Mouse (Mus musculus) heart, postnatal 36 days (tissue): ENCODE data around the gene Hrc. TPM values are rescaled to one million over a fixed set of nuclear protein-coding genes. Genes with fewer than 3 reads are reported as not detected.
A peak's percentile ranks its signal among the peaks of the same experiment; 100 is the strongest.

Experiments used
- DNase-seq, 2 experiments: peaks; one replicate each; pipeline ENCODE4 v3.0.0; 2021 to 2022
- intact Hi-C: fragments of 180-260 bp; cut with DNase I; formaldehyde crosslinking; loops from one replicate; pipeline ENCODE4 v1.15.1; 2025
- total RNA-seq, 2 experiments: library from RNA; stranded (reverse); gene quantifications; 2 replicates each; pipeline ENCODE4 v1.2.3; 2021

The Hrc gene
- total RNA-seq, result 100 to 1,000 TPM; 842 to 873 TPM

- peak in 1 of 2 experiments; percentile 52 for DNase-seq
- intact Hi-C loops, result no loop called here
Observed at GRCm38 (mm10) chr7:45335056-45335455, at the start of gene Hrc. TSS of gene Hrc (plus strand) at chr7:45335290.

GRCm38 (mm10) chr7:45286486-45286885 lies 48.6 kb upstream of the Hrc start:
- DNase-seq, result no peak
- intact Hi-C loops, result loop anchor here (5.0 kb wide), 1 partner anchor 84 kb away; the partner anchor contains the start of gene Ccdc155

GRCm38 (mm10) chr7:45296626-45297025 lies 38.5 kb upstream of the Hrc start:
- no peak for DNase-seq
- intact Hi-C loops, result loop anchor here (5.0 kb wide), 1 partner anchor 219 kb away; no protein-coding TSS in a partner anchor

GRCm38 (mm10) chr7:45297563-45297962 lies 37.5 kb upstream of the Hrc start:
- intact Hi-C loops, result loop anchor here (5.0 kb wide), 1 partner anchor 220 kb away; no protein-coding TSS in a partner anchor
- no peak for DNase-seq

DNA sequence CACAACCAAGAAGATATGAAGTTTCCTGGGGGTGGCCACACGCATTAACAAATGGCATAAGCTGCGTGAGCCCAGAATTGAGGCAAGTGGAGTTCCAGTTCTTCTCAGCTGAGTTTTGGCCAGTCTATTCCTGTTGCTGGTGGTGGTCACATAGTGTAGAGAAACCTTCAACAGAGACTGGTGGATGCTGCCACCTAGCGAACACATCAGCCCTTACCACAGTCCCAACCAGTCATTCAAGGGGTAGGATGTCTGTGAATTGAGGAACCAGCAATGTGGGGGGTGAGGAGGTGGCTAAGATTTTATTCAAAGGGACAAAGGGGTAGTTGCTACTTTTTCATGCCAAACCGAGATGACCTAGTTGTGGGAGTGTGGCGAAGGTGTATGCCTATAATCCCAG lies 35.3 kb upstream of the Hrc start:
- DNase-seq, result peak; percentile 42 to 58
- intact Hi-C loops, result loop anchor here (2.0 to 5.0 kb wide), 2 partner anchors 137 to 222 kb away; partner anchors contain the start of gene Slc17a7

DNA sequence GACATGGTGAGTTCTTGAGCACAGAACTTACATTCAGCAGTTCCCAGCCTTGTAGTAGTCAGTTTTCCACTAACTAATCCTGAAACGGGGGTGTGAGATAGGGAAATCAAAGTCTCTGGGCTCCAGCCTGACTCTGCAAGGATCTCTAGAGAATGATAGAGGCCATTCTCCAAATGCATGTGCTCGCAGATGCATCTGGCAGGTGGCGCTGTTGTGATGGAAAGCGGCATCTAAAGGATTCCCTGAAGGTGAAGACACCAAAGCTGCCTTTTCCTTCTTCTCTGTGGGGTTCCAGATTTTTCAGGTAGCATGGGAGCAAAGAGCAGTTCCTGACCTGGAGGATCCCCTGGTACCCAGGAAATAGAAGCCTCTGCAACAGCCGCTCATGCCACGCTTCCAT lies 34.8 kb upstream of the Hrc start:
- peak; percentile 59 to 73 for DNase-seq
- intact Hi-C loops, result no loop called here

DNA sequence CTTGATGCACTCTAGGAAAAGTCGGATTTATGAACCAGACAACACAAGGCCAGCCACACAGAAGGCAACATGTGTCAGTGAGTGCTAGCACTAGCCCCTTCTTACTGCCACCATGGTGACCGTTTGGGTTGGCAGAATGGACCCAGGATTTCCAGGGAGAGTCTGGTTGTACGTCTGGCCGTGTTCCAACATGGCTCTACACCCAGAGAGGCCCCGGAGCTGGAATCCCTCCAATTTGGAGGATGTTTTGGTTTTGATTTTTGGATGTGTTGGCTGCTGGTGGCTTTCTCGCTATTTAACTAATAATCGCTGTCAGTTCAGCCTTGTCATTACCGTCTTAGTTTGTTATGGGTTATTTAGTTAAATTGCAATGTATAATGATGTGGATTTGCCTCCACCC lies 32.5 kb upstream of the Hrc start:
- no peak for DNase-seq
- intact Hi-C loops, result no loop called here

DNA sequence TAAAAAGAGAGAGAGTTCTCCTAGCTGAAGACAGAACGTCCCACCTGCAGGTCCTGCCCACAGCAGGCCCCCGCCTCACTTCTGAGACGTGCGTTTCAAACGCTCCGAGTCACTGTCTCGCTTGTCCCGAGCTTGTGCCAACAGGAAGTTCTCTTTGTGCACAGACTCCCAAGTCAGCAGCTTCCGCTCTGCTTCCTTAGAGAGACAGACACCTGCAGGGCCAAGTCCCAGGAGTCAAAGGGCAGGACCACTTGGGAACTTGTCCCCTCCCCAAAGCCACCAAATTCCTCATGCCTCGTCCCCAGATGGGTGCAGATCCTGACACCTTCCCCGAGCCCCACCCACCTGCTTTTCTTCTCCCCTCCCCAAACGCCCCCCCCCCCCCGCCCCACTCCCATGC lies 30.2 kb upstream of the Hrc start:
- DNase-seq, result no peak
- intact Hi-C loops, result no loop called here

- peak; percentile 49 to 59 for DNase-seq
- intact Hi-C loops, result no loop called here
Observed at GRCm38 (mm10) chr7:45305275-45305674, 29.8 kb upstream of the Hrc start.

GRCm38 (mm10) chr7:45308551-45309240 lies 26.4 kb upstream of the Hrc start:
- intact Hi-C loops, result loop anchor here (2.0 kb wide), 2 partner anchors 32 to 86 kb away; partner anchors contain the start of gene Snrnp70

DNA sequence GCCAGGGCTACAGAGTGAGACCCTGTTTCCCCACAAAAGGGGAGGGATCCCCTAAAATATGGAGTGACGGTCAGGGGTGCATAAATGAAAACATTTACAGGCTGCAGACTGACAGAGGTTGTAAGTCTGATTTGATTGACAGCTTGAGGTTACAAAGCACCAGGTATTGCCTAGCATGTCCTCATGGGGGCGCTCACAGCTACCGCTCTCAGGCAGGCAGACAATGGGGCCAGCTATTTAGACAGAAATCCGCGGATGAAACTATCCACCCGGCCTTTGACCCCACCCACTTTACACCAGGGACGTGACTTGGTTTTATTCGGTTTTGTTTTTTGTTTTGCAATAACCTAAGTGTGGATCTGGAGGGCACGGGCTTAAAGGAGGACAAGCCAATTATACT lies 25.6 kb upstream of the Hrc start:
- intact Hi-C loops, result loop anchor here (2.0 kb wide), 2 partner anchors 31 to 85 kb away; partner anchors contain the start of gene Snrnp70
- peak in 1 of 2 experiments; percentile 46 for DNase-seq

More at GRCm38 (mm10) chr7:45308551-45309240, 26.4 kb upstream of the Hrc start:
- DNase-seq, result no peak

- DNase-seq, result no peak
- intact Hi-C loops, result no loop called here
Observed at GRCm38 (mm10) chr7:45312023-45312422, 23.1 kb upstream of the Hrc start.

DNA sequence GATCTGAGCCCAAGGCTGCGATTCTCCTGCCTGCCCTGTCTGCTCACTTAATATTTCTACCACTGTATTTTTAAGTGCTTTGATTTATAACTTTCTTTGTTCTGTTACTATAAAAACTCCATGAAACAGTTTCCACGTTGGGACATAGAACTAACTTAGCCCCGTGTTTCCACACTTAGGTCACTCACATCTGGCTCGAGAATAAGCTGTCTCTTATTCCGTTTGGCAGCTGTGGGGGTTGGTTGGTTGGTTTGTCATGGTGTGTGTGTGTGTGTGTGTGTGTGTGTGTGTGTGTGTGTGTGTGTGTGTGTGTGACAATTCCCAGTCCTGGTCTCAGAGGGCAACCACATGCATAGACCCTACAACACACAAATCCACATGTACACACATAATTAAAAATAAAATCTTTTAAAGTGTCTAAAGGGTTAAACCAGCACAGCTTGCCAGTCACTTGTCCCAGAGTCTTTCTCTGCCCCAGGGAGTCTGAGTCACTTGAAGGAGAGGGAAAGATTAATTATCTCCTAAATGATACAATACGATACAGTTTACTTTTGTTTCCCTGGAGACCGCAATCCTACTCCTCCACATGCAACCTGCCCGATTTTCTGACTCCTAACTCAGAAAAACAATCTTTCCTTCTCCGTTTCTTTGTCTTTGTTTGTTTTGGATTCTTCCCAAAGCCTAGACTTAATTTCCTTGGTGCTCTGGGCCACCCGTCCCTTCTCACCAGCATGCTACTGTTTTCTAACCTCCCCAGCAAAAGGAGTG lies 22.2 kb upstream of the Hrc start:
- DNase-seq, result no peak
- intact Hi-C loops, result no loop called here

DNA sequence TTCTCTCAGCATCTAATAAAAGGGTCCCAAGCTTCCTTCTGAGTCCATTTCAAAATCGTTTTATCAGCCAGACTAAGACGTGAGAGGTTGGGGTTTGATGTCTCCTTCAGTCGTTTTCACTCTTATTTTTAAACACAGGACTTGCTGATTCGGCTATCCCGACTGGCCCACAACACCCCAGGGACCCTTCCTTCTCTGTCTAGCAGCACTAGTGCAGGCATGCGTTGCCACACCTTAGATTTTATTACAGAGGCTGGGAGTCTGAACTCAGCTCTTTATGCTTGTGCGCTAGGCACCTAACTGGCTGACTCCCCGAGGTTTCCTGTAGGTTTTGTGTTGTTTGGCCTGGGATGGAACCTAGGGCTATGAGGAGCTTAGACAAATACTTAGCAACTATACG lies 21.6 kb upstream of the Hrc start:
- intact Hi-C loops, result no loop called here

GRCm38 (mm10) chr7:45315182-45315701 lies 19.8 kb upstream of the Hrc start:
- DNase-seq, result no peak
- intact Hi-C loops, result no loop called here

More for the DNA sequence above, 21.6 kb upstream of the Hrc start:
- DNase-seq, result no peak

GRCm38 (mm10) chr7:45316536-45316935 lies 18.6 kb upstream of the Hrc start:
- DNase-seq, result no peak
- intact Hi-C loops, result no loop called here

DNA sequence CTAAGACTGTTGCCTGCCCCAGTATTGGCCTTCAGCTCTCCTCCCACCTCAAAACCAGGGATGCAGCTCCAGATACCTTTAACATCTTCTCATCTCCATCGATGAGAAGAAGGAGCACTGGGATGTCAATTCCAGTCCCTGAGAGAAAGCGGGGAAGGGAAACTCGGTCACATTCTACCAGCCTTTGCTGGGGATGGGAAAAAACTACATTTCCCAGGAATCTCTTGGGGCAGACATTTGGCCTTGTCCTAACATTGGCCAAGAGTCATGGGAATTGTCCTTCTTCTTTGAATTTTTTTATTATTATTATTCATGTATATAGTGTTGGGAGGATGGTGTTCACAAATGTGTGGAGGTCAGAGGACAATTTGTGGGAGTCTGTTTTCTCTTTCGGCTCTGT lies 12.8 kb upstream of the Hrc start:
- intact Hi-C loops, result no loop called here
- DNase-seq, result no peak

DNA sequence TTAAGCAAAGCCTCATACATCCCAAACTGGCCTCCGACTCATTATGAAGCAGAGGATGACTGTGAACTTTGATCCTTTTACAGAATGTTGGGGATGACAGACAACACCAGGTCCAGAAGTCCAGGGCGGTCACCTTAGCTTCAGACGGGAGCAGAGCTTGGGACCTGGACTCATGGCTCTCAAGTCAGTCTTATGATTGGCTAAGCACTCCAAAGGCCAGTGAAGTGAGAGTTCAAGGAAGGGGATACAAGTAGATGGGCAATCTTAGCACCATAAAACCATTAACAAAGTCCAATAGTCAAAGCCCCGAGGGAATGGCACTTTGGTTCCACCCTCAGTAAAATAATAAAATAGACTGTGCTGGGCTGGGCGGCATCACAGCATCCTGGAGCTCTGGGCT lies 12.0 kb upstream of the Hrc start:
- DNase-seq, result no peak
- intact Hi-C loops, result no loop called here

DNA sequence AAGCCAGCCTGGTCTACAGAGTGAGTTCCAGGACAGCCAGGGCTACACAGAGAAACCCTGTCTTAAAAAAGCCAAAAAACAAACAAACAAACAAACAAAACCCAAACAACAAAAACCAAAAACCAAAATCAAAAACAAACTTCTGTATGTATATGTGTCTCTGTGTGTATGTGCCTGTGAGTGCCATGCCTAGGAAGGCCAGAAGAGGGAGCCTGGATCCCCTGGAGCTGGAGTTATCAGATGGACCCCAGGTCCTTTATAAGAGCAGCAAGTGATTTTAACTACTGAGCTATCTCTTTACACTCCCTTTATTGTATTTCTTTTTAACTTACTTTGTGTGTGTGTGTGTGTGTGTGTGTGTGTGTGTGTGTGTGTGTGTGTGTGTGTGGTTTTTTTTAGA lies 9.3 kb upstream of the Hrc start:
- no peak for DNase-seq
- intact Hi-C loops, result no loop called here

GRCm38 (mm10) chr7:45328841-45329475 lies 6.1 kb upstream of the Hrc start:
- DNase-seq, result no peak
- intact Hi-C loops, result no loop called here

DNA sequence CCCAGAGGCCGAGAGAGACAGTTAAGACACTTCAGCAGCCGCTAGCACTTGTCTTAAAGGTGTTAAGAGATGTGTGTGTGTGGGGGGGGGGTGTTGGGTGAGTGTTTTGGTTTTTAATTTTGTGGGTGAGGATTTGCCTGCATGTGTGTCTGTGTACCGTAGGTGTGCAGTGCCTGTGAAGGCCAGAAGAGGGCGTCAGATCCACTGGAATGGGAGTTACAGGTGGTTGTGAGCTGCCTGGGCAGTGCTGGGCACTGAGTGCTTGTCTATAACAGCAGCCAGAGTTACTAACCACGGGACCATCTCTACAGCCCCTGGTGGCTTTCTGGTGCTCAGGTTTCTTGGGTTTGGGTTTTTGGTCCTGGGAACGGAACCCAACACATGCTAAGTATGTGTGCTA lies 3.6 kb upstream of the Hrc start:
- DNase-seq, result no peak
- intact Hi-C loops, result no loop called here
